Mouse (Mus musculus): ENCODE data around the gene Brd9. TPM values are rescaled to one million over a fixed set of nuclear protein-coding genes. Genes with fewer than 3 reads are reported as not detected.

The Brd9 gene
- 150 and 152 TPM in 2 replicates for polyA plus RNA-seq (2012; rRNA removed)

DNA sequence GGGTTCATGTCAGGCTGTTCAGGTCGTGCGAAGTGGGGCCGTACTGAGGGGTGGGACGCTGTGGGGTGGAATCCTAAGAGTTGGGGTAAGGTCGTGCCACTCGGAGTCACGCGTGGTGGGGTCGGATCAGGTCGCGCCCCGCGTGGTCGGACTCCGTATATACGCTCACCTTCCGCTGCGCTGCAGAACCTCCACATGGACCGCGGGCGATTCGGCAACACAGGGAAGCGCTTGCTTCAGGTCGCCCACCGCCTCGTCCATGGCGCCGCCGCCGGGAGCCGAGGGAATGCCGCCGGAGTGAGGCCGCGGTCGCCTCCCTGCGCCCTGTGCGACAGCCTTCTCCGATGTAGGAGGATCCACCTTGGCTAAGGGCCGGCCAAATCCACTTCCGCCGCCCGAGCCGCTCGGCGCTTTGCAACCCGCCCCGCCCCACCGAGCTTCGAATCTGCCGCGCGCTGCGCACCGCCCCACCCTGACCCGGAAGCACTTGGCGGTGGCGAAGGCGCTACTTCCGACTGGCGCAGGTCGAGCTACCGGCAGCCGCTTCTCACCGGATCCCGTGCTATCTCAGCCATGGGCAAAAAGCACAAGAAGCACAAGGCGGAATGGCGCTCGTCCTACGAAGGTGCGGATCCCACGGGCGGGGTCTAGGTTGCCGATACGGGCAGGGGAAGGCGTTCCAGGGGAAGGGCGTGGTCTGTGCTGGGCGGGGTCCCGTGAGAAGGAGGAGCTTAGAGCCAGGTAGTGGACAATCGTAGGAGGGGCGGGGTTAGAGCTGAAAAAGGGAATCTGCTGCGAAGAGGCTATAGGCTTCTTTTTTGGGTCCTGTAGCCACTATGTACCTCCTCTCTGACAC lies at the start of gene Brd9, which contains the start of gene Trip13:
Brd9 (plus strand) TSS at position 491 of the 856 bp plus-strand sequence.
Trip13 (minus strand) TSS at position 464 of the 856 bp plus-strand sequence.

DNA sequence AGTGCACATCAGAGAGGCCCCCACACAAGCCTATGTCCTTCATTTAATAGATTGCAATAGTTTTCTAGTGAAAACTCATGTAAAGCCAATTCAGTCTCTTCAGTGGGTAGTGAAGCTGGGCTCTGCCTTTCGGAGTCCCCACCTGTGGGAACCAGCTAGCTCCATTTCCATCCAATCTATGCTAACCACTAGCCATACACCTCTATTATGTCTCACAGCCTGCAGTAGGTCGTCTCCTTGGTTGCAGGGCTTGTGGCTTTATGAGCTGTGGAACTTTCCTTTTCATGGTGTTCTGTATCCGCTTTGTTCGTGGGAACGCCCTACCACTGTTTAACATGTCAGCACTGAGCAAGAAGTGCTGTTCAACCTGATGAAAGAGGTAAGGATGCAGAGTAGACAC lies 25.9 kb downstream of the Brd9 start, which contains the start of gene Zdhhc11:
Zdhhc11 (plus strand) TSS at position 301 of the 400 bp plus-strand sequence.

DNA sequence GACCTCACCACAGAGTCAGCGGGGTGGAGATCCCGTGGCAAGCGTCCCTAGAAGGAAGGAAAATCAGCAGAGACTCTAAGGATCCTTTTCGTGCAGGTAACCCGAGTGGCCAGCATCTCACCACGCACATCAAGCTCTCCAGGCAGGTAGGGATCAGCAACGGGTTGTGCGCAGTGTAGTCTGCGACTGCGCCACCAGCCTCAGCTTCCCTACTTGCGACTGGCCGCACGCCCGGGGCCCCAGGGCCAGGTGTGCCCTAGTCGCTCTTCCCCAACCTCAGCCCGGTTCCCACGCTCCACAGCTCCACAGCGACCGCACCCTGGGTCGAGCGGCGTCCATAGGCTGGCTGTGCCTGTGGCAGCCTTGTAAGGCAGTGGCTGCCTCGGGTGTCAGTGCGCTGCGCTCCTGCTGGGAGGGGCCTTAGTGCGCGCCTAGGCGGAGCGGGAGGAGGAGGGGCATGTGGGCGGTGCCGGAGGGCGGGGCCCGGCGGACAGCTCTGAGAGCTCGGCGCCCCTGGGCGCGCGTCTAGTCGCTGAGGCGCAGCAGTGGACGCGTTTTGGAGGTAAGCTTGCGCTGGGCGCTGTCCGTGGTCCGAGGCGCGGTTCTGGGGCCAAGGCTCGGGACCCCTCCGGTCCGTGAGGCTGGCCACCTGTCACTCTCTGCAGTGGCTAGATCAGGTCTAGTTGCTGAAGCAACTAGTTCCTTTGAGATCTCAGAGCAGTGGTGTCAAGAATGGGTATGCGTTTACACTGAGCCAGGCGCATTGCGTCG lies 71.5 kb downstream of the Brd9 start, which contains the start of gene Tppp:
Tppp (plus strand) TSS at position 460 of the 771 bp plus-strand sequence.

Other genes starting within 250 kb of the Brd9 start
- 0.15 and 0.41 TPM in 2 replicates for gene Slc6a19, start 232.9 kb upstream of the Brd9 start, polyA plus RNA-seq (2012; rRNA removed)
- gene Slc12a7, start 204.7 kb upstream of the Brd9 start, polyA plus RNA-seq (2012; rRNA removed): 30.5 and 34.8 TPM in 2 replicates
- 14.0 and 19.4 TPM in 2 replicates for gene Nkd2, start 90.2 kb upstream of the Brd9 start, polyA plus RNA-seq (2012; rRNA removed)
- gene Trip13, start within 50 bp of the Brd9 start, polyA plus RNA-seq (2012; rRNA removed): 13.8 TPM in 2 replicates
- 0.04 and 0.05 TPM in 2 replicates for gene Zdhhc11, start 26.0 kb downstream of the Brd9 start, polyA plus RNA-seq (2012; rRNA removed)
- 9.2 and 9.3 TPM in 2 replicates for gene Tppp, start 71.6 kb downstream of the Brd9 start, polyA plus RNA-seq (2012; rRNA removed)
- gene Cep72, start 124.5 kb downstream of the Brd9 start, polyA plus RNA-seq (2012; rRNA removed): 11.8 and 13.6 TPM in 2 replicates
- 0.16 TPM in 1 of 2 replicates, not detected in the other for gene Slc9a3, start 183.6 kb downstream of the Brd9 start, polyA plus RNA-seq (2012; rRNA removed)

All from central nervous system, embryonic 14 days (tissue).